Mouse (Mus musculus) embryonic fibroblast, embryonic 13.5 days (primary cell): ENCODE results near the gene Zic2.

Experiments used
- CTCF ChIP-seq: IDR thresholded peaks from 2 replicates; pipeline ENCODE4 v1.5.1; 2011; ENCODE audit warnings: mild to moderate bottlenecking, control low read depth, low read length, moderate library complexity, borderline replicate concordance; ENCODE audit not compliant: insufficient read depth
- POLR2A ChIP-seq: IDR thresholded peaks from 2 replicates; pipeline ENCODE4 v1.6.1; 2011; ENCODE audit warnings: low read depth, mild to moderate bottlenecking, control low read depth, low read length, moderate library complexity

DNA sequence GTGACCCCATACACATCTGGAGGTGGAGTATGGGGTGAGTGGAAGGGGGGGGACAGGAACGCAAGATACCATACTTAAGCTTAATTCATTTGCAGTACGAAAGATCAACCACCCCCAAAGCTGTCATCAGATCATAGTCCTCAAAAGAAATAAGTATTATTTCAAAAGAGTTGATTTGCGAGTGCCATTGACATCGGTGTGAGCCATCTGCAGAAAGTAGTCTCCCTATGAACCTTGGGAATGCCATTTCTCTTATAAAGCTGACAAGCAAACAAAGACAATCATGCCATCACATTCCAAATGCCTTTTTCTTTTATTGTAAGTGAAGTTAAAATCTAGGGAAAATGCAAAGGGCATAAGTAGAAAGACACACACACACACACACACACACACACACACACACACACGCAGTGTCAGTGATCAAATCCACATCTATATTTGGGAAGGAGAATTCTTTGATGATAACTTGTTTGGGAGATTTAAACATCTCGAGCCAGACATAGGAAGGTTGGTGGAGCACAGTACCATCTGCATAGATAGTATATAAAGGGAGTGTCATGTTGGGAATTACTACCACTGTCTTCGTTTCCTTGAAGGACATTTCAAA lies 8.4 kb upstream of the Zic2 start:
- TF ChIP-seq CTCF = no peak
- no peak for TF ChIP-seq POLR2A
